Mouse (Mus musculus) kidney, adult 2 months (tissue): ENCODE data around the gene Memo1.

Experiments
- CTCF ChIP-seq: fragments of 200-500 bp; conservative IDR thresholded peaks from 2 replicates; pipeline ENCODE4 v1.5.1; 2011; ENCODE audit warnings: low read depth, mild to moderate bottlenecking, control low read depth, low read length, moderate library complexity, mixed read lengths; ENCODE audit not compliant: insufficient read depth, insufficient read length
- POLR2A ChIP-seq: fragments of 200-500 bp; IDR thresholded peaks from one replicate; pipeline ENCODE4 v1.6.1; 2011; ENCODE audit warnings: low read depth, low read length, control low read depth

GRCm38 (mm10) chr17:74262415-74262814 is 32.9 kb downstream of the Memo1 start:
- no peak for TF ChIP-seq CTCF
- no peak for TF ChIP-seq POLR2A
